Mouse (Mus musculus) kidney, adult 9 months (tissue): ENCODE measurements around the gene Gm5580.
"Not testable (repeated sequence)": the region's sequence is repeated elsewhere in the genome, so short reads cannot be mapped to it uniquely, and the experiment has no call there.

Source experiments
- DNase-seq: peaks from one replicate; pipeline ENCODE4 v3.0.0; 2022

Gm5580 gene

GRCm38 (mm10) chr6:116550841-116551240 lies at the start of gene Gm5580:
Gene Gm5580, plus strand, starts transcription at chr6:116551141.
- DNase-seq, result not testable (repeated sequence)

GRCm38 (mm10) chr6:116506302-116507003 lies 44.5 kb upstream of the Gm5580 start, which contains the start of gene Olfr212:
Gene Olfr212, plus strand, starts transcription at chr6:116506516.
- not testable (repeated sequence) for DNase-seq

- no peak for DNase-seq
Measured at GRCm38 (mm10) chr6:116514832-116515231, 36.1 kb upstream of the Gm5580 start.

- no peak for DNase-seq
Measured at GRCm38 (mm10) chr6:116538156-116538555, 12.8 kb upstream of the Gm5580 start, which contains the start of gene Olfr213. Gene Olfr213, plus strand, starts transcription at chr6:116538456.

GRCm38 (mm10) chr6:116542500-116542899 lies 8.4 kb upstream of the Gm5580 start:
- DNase-seq, result no peak

GRCm38 (mm10) chr6:116553935-116554334 lies 3.0 kb downstream of the Gm5580 start, which contains the start of gene Olfr214:
Gene Olfr214, plus strand, starts transcription at chr6:116554235.
- no peak for DNase-seq

- no peak for DNase-seq
Measured at GRCm38 (mm10) chr6:116554952-116555351, 4.0 kb downstream of the Gm5580 start.

GRCm38 (mm10) chr6:116569834-116570233 lies 18.9 kb downstream of the Gm5580 start:
- peak; percentile 63 for DNase-seq

- no peak for DNase-seq
Measured at GRCm38 (mm10) chr6:116584095-116584494, 33.2 kb downstream of the Gm5580 start, which contains the start of gene Olfr215. Gene Olfr215, minus strand, starts transcription at chr6:116584195.

- DNase-seq, result not testable (repeated sequence)
Measured at GRCm38 (mm10) chr6:116600969-116601368, 50.0 kb downstream of the Gm5580 start.
